Mouse (Mus musculus) hindbrain, embryonic 13.5 days (tissue): ENCODE results near the gene Slc10a7. TPM values are rescaled to one million over a fixed set of nuclear protein-coding genes. Genes with fewer than 3 reads are reported as not detected.

ENCODE experiments used
- ATAC-seq: fragments of 200-750 bp; cut with Nextera tagmentation; 2 replicates; pipeline ENCODE4 v1.8.0; 2017; ENCODE audit warnings: moderate TSS enrichment; ENCODE audit not compliant: low FRiP score
- H3K27ac ChIP-seq: fragments of 300-500 bp; sonication (generic); 2 replicates; pipeline ENCODE4 v1.5.1; 2015; ENCODE audit warnings: inconsistent platforms, mild to moderate bottlenecking, moderate library complexity
- H3K27me3 ChIP-seq: fragments of 300-500 bp; sonication (generic); 2 replicates; pipeline ENCODE4 v1.6.1; 2015; ENCODE audit warnings: mild to moderate bottlenecking, inconsistent platforms
- H3K36me3 ChIP-seq: fragments of 300-500 bp; sonication (generic); 2 replicates; pipeline ENCODE4 v1.6.1; 2015; ENCODE audit warnings: mild to moderate bottlenecking, inconsistent platforms
- H3K4me1 ChIP-seq: fragments of 300-500 bp; sonication (generic); replicated peaks from 2 replicates; pipeline ENCODE4 v1.6.1; 2015; ENCODE audit warnings: inconsistent platforms
- H3K4me2 ChIP-seq: fragments of 300-500 bp; sonication (generic); 2 replicates; pipeline ENCODE4 v1.6.1; 2015; ENCODE audit warnings: inconsistent platforms, mild to moderate bottlenecking, moderate library complexity
- H3K4me3 ChIP-seq: fragments of 300-500 bp; sonication (generic); 2 replicates; pipeline ENCODE4 v1.5.1; 2015; ENCODE audit warnings: mild to moderate bottlenecking, inconsistent platforms
- H3K9ac ChIP-seq: fragments of 300-500 bp; sonication (generic); 2 replicates; pipeline ENCODE4 v1.6.1; 2015; ENCODE audit warnings: mild to moderate bottlenecking, inconsistent platforms
- H3K9me3 ChIP-seq: fragments of 300-500 bp; sonication (generic); 2 replicates; pipeline ENCODE4 v1.6.1; 2016; ENCODE audit warnings: inconsistent platforms
- WGBS: fragments of 180-500 bp; shearing (Covaris S2); methylation state at CpG from one replicate; pipeline ENCODE4 v1.1.7; 2015; 5-methylcytosine and 5-hydroxymethylcytosine counted together
- polyA plus RNA-seq: library from polyadenylated mRNA; unstranded; fragments of >200 nt; fragmentation: Nextera tagmentation; extraction: Ambion mirVana; gene quantifications from 2 replicates; pipeline ENCODE4 v1.2.1, GENCODE M21; 2015

Slc10a7 gene
- polyA plus RNA-seq, 1 experiment from 2014 or later: 10.7 TPM

- no peak overlapping the region for H3K9ac ChIP-seq
- no peaks in the 10 kb centered on the region for H3K9me3 ChIP-seq
- H3K36me3 ChIP-seq: no peaks in the 10 kb centered on the region
- no peak overlapping the region for H3K4me2 ChIP-seq
- 0 out of 2 replicates have a peak, but pooled peaks cover 2% of the 10 kb centered on the region for H3K4me1 ChIP-seq
- no peak overlapping the region for H3K4me3 ChIP-seq
- no peaks in the 10 kb centered on the region for H3K27me3 ChIP-seq
- no peak for ATAC-seq
- 20% methylated on average over 1 of the region's 1 CpGs for WGBS
- no peak overlapping the region for H3K27ac ChIP-seq
These were observed 146.4 kb downstream of the Slc10a7 start for GRCm38 (mm10) chr8:78655351-78656045.

GRCm38 (mm10) chr8:78656700-78657370, 147.7 kb downstream of the Slc10a7 start:
- Histone ChIP-seq H3K4me1 (peaks cover 3% of the 10 kb centered on the region; the same call in 1 of the 2 replicates), H3K36me3 (no peaks in the 10 kb centered on the region), H3K4me2 (no peak overlapping the region), H3K4me3 (no peak overlapping the region), H3K9ac (no peak overlapping the region), H3K27me3 (no peaks in the 10 kb centered on the region), H3K9me3 (no peaks in the 10 kb centered on the region), H3K27ac (no peak overlapping the region)
- WGBS: 82% methylated on average over 10 of the region's 10 CpGs
- ATAC-seq: no peak

GRCm38 (mm10) chr8:78658172-78658571, 149.0 kb downstream of the Slc10a7 start:
- Histone ChIP-seq H3K9ac (no peak overlapping the region), H3K4me3 (no peak overlapping the region), H3K27me3 (no peaks in the 10 kb centered on the region), H3K36me3 (no peaks in the 10 kb centered on the region), H3K4me1 (peaks cover 11% of the 10 kb centered on the region), H3K4me2 (no peak overlapping the region), H3K9me3 (no peaks in the 10 kb centered on the region), H3K27ac (no peak overlapping the region)
- 67% methylated on average over 5 of the region's 5 CpGs for WGBS
- no peak for ATAC-seq

GRCm38 (mm10) chr8:78659617-78660187, 150.6 kb downstream of the Slc10a7 start:
- no peaks in the 10 kb centered on the region for H3K27me3 ChIP-seq
- no peak overlapping the region for H3K4me2 ChIP-seq
- H3K4me3 ChIP-seq: no peak overlapping the region
- no peak for ATAC-seq
- H3K36me3 ChIP-seq: no peaks in the 10 kb centered on the region
- H3K9ac ChIP-seq: no peak overlapping the region
- H3K27ac ChIP-seq: no peak overlapping the region
- no peaks in the 10 kb centered on the region for H3K9me3 ChIP-seq
- peaks cover 19% of the 10 kb centered on the region for H3K4me1 ChIP-seq
- WGBS: 94% methylated on average over 3 of the region's 3 CpGs

GRCm38 (mm10) chr8:78664306-78664940, 155.3 kb downstream of the Slc10a7 start:
- 93% methylated on average over 12 of the region's 12 CpGs for WGBS

GRCm38 (mm10) chr8:78667399-78667798, 158.3 kb downstream of the Slc10a7 start:
- H3K4me1 ChIP-seq: peaks cover 12% of the 10 kb centered on the region
- H3K27ac ChIP-seq: no peak overlapping the region
- WGBS: 80% methylated on average over 5 of the region's 5 CpGs
- H3K4me3 ChIP-seq: no peak overlapping the region
- no peak overlapping the region for H3K4me2 ChIP-seq
- no peaks in the 10 kb centered on the region for H3K27me3 ChIP-seq
- ATAC-seq: no peak
- peaks cover 4% of the 10 kb centered on the region; the same call in 1 of the 2 replicates for H3K9me3 ChIP-seq
- no peaks in the 10 kb centered on the region for H3K36me3 ChIP-seq
- H3K9ac ChIP-seq: no peak overlapping the region

More at GRCm38 (mm10) chr8:78664306-78664940, 155.3 kb downstream of the Slc10a7 start:
- Histone ChIP-seq H3K27me3 (no peaks in the 10 kb centered on the region), H3K9me3 (no peaks in the 10 kb centered on the region), H3K4me1 (peaks cover 19% of the 10 kb centered on the region), H3K4me3 (no peak overlapping the region), H3K27ac (no peak overlapping the region), H3K9ac (no peak overlapping the region), H3K36me3 (no peaks in the 10 kb centered on the region), H3K4me2 (no peak overlapping the region)
- no peak for ATAC-seq

- ATAC-seq: no peak
- Histone ChIP-seq H3K27ac (no peak overlapping the region), H3K4me2 (no peak overlapping the region), H3K9ac (no peak overlapping the region), H3K36me3 (no peaks in the 10 kb centered on the region), H3K4me1 (peaks cover 10% of the 10 kb centered on the region), H3K9me3 (peaks cover 4% of the 10 kb centered on the region; the same call in 1 of the 2 replicates), H3K4me3 (no peak overlapping the region), H3K27me3 (no peaks in the 10 kb centered on the region)
- WGBS: 77% methylated on average over 5 of the region's 5 CpGs
These were observed 159.1 kb downstream of the Slc10a7 start for GRCm38 (mm10) chr8:78668206-78668605.

- Histone ChIP-seq H3K4me3 (no peak overlapping the region), H3K9ac (no peak overlapping the region), H3K27ac (no peak overlapping the region), H3K4me2 (no peak overlapping the region), H3K4me1 (no peaks in the 10 kb centered on the region; the same call in 1 of the 2 replicates), H3K36me3 (no peaks in the 10 kb centered on the region), H3K9me3 (peaks cover 4% of the 10 kb centered on the region; the same call in 1 of the 2 replicates), H3K27me3 (no peaks in the 10 kb centered on the region)
- WGBS: 95% methylated on average over 7 of the region's 7 CpGs
- no peak for ATAC-seq
These were observed 161.1 kb downstream of the Slc10a7 start for GRCm38 (mm10) chr8:78670241-78670640.

GRCm38 (mm10) chr8:78678541-78679219, 169.5 kb downstream of the Slc10a7 start:
- H3K36me3 ChIP-seq: peaks cover 10% of the 10 kb centered on the region
- H3K4me3 ChIP-seq: no peak overlapping the region
- ATAC-seq: no peak
- no peaks in the 10 kb centered on the region for H3K9me3 ChIP-seq
- no peaks in the 10 kb centered on the region for H3K4me1 ChIP-seq
- no peak overlapping the region for H3K27ac ChIP-seq
- H3K9ac ChIP-seq: no peak overlapping the region
- no peak overlapping the region for H3K4me2 ChIP-seq
- 79% methylated on average over 10 of the region's 10 CpGs for WGBS
- H3K27me3 ChIP-seq: no peaks in the 10 kb centered on the region

- Histone ChIP-seq H3K9me3 (no peaks in the 10 kb centered on the region), H3K4me2 (no peak overlapping the region), H3K27me3 (no peaks in the 10 kb centered on the region), H3K4me1 (peaks cover 16% of the 10 kb centered on the region), H3K27ac (peak overlapping the region; percentile 40; the same call in 1 of the 2 replicates), H3K36me3 (no peaks in the 10 kb centered on the region), H3K9ac (peak overlapping the region; percentile 24; the same call in 1 of the 2 replicates), H3K4me3 (no peak overlapping the region)
- 37% methylated on average over 10 of the region's 10 CpGs for WGBS
- peak; percentile 73 for ATAC-seq
These were observed 181.6 kb downstream of the Slc10a7 start for GRCm38 (mm10) chr8:78690795-78691194.

- Histone ChIP-seq H3K4me3 (no peak overlapping the region), H3K27ac (no peak overlapping the region), H3K4me1 (peaks cover 4% of the 10 kb centered on the region), H3K9me3 (no peaks in the 10 kb centered on the region), H3K27me3 (no peaks in the 10 kb centered on the region), H3K4me2 (no peak overlapping the region), H3K36me3 (peaks cover 22% of the 10 kb centered on the region), H3K9ac (no peak overlapping the region)
- no peak for ATAC-seq
- WGBS: 97% methylated on average over 14 of the region's 14 CpGs
These were observed 189.2 kb downstream of the Slc10a7 start for GRCm38 (mm10) chr8:78698331-78698741.
